Mouse (Mus musculus) liver (tissue): Measurements from ENCODE around the gene Ccdc159.

Experiments
- DNase-seq: peaks from one replicate; pipeline ENCODE4 v3.0.0-alpha.2; 2020; ENCODE audit warnings: mixed read lengths

Gene Ccdc159

DNA sequence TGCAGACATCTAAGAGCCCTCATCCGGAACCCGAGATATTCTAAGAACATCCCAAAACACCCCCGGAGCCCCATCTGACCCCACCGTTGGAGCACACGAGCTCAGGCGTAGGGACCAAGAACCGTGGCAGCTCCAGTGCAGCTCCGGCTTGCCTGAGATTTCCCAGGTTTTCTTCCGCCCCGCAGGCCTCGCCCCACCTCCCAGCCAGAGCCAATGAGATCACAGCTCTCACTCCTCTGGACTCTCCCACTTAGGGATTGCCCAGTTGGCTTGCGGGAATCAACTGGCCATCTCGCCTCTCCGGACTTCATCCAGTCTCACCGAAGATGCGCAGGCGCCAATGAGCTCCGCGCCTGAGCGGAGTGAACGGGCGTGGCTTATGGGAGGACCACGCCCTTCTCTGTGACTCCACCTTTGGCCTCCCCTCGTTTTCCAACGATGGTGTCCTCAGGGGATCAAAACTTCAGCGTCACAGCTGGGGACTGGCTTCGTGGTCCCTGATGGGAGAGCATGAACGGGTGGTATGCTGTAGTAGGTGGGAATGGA, at the start of gene Ccdc159, which contains the start of gene Tmem205:
Gene Ccdc159 (plus strand): TSS at position 264 of the 546 bp plus-strand sequence.
Gene Tmem205 (minus strand): TSS at position 349 of the 546 bp plus-strand sequence.
- DNase-seq = peak; percentile 87

DNA sequence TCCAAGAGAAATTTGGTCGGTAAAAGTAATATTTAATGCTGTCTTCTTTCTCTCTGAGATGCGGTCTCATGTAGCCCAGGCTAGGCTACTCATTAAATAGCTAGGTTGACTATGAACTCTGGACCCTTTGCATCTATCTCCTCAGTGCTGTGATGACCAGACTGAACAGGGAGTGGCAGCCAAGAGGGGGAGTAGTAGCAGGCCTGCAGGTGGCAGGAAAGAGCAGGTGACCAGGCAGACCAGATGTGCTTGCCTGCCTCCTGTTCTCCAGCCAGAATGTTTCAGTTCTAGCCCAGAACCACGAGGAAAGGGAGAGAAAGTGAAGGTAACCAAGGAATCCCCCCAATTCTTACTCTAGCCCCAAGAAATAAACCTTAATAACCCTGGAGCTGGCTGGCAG, 38.0 kb upstream of the Ccdc159 start:
- no peak for DNase-seq

DNA sequence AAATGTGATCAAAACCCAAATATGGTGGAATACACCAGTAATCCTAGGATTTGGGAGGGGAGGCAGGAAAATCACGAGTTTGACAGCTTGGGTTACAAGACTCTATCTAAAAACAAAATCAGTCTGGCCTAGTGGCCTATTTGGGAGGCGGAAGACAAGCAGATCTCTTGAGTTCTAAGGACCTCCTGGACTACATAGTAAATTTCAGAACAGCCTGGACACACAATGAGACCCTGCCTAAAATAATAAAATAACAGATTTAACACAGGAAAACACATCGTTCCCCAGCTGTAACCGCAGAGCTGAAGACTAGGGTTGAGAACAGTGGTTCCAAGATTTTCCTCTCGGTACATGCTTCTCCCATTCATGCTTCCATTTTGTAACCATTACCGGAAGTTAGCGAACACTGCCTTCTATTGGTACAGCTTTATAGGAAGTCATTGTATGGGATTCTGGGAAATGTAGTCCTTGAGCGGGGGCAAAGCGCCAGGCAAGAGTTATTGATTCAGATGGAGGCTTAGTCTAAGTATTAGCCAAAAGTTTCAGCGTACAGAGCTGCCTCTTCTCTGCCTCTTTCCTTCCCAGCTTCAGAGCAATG, 25.9 kb upstream of the Ccdc159 start:
- peak; percentile 20 for DNase-seq

DNA sequence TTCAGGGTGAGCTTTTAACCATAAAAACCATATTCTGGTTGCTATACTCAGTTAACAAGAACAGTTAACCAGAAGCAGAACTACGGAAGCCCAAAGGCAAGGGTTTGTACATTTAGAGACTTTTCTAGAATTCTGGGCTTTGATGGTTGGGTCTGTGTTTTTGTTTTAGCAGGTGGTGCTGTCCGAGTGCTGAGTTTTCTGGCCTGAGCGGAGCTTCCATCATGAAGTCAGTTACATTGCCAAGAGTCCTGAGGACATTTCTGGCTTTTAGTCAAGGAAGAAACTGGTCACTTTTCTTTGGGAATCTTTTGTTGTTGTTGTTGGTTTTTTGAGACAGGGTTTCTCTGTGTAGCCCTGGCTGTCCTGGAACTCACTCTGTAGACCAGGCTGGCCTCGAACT, 23.2 kb upstream of the Ccdc159 start:
- DNase-seq = no peak

DNA sequence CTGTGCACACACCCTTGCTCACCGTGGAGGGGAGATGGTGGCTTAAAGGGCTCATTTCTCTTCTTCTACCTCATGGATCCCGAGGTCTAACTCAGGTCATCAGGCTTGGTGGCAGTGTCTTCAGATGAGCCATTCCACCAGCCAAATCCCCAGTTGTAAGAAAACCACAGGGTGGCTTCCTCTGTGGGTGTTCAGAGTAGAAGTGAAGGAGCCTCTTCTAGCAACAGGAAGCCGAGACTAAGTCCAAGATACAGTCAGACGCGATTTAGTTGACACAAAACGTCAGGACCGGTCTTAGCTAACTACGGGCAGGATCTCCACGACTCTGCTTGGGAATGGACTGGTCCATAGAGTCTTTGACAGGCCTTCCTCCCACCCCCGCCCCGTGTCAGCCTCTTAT, 19.1 kb upstream of the Ccdc159 start:
- DNase-seq = no peak

DNA sequence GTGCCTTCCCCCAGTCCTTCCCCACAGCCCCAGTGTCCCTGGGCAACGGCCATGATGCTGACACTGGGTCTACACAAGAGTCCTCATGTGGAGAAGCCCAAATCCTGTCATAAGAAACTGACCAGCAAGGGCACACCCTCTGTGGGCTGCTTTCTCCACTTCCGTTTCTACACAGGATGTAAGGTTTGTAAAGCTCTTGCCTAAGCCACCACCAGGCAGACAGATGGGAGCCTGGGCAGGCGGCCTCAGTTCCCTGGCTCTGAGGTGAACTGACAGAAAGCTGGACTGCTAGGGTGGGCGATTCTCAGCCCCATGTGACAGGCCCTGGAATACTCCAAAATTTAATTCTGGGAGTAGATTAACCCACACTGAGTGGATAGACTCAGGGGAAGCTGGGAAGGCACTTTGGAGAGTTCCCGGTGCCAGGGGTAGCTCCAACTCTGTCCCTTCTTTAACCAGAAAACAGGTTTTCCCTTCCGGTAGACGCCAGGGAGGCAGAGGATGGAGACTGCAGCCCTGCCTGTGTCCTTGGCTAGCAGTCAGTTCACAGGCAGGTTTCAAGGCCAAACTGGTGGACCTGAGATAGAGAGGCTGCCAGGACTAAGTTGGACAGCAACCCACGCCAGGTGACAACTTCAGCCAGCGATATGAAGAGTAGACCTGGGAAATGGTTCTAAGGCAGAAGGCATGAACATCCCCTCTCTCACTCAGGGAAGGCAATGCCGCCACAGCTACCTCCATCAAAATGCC, 17.6 kb upstream of the Ccdc159 start:
- DNase-seq = peak; percentile 11

DNA sequence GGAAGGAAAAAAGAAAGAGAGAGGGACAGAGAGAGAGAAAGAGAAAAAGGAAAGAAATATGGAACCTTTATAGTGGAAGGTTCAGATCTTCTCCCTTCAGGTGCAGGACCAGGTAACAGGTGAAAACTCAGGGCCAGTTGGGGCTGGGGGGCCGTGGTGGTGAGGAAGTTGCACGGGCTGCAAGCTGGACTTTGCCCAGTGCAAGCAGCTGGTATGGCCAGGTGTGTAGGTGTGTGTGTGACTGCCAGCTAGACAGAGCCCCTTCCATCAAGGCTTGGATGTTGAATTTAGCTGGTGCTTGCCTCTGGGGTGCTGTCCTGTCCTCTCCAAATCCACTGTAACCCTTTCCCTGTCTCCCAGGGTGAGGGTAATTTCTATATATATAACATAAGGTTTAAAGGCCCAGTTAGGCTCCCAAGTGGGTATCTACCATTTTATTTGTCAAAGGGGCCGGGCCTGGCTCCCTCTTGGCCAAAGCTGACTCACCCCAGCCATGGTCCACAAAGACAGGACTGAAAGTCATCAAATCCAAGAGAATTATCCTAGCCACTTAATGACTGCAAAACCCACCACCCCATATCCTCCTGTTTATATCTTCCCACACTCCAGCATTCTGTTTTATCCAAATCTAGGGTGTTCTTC, 10.3 kb upstream of the Ccdc159 start:
- DNase-seq = no peak

DNA sequence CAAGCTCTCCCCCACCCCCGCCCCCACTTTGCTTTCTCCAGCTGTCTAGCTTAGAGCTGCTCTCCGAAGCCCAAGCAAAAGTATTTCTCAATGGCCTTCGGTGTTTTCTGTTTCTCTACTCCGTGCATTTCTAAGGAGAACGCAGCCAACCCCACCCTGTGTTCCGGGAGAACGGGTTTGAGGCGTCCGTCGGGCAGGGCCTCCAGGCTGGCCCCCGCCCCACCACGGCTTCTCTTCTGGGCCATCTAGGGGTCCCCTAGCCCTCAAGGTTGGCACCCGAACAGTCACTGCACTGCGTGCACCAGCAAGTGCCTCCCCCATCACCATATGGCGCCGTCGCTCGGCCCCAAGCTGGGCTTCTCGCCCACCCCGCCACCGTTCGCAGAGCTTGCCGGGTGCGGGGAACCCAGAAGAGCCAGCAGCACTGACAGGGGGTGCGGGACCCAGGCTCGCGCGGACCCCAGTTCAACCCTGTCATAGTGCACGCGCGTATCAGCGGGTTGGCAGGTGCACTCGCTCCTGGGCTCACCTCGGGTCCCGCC, 9.7 kb upstream of the Ccdc159 start:
- peak; percentile 8 for DNase-seq

DNA sequence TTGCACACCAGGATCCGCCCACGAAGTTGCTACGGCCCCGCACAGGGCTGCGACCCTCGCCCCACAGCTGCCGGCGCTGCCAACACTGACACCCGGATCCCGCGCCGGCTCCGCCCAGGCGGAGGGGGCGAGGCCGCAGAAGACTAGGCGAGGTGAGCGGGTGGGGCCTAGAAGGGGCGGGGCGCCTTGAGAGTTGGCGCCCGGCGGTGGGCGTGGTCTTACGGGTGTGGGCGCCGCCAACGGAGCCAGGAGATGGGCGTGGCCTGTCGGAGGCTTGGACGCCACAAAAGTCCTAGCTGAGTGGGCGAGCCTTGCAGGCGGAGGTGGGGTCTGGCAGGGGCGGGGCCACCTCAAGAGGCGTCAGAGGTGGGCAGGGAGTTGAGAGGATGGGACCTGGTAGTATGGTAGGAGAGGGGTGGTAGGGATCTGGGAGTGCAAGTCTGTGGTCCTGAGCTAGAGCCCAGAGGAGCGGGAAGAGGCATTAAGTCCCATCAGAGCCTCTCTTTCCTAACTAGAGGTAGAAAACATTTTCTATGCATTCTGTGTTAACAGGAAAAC, 9.2 kb upstream of the Ccdc159 start, which contains the start of gene Rab3d:
Gene Rab3d (minus strand): TSS at position 158 of the 558 bp plus-strand sequence.
- peak; percentile 99 for DNase-seq

DNA sequence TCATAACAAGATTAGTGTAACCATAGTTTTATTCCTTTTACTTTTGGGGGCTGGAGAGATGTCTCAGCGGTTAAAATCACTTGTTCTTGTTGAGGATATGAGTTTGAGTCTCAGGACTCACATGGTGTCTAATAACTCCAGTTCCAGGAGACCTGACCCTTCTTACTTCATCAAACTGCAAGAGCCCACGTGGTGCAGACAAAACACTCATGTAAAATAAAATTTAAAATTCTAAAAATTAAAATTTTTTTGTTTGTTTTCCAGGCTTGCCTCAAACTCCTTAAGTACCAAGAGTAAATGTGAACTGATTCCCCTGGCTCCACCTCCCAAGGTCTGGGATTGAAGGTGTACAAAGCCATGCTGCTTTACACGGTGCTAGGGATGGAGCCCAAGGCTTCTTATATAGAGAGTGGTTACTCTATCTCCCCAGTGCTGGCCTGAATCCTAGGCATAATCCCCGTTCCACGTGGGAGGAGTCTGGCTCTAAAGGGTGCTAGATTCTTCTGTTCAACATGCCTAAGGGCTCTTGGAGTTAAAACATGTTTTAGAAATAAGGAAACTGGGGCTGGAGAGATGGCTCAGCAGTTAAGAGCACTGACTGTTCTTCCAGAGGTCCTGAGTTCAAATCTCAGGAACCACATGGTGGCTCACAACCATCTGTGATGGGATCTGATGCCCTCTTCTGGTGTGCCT, 8.4 kb upstream of the Ccdc159 start:
- no peak for DNase-seq

DNA sequence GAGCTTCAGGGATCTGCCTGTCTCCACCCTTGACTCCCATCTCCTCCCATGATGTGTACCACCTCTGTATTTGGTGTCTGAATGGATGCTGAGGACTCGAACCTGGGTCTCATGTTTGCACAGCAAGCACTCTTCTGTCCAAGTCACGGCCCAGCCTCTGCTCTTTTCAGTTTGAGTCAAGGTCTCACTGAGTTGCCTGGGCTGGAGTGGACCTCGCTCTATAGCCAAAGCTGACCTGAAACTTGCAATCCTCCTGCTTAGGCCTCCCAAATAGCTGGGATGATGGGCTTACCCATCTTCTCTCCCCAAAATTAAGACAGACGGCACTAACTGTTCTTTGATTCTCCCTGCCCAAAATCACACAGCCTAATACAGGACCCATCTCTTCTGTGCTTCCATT, 4.2 kb upstream of the Ccdc159 start:
- no peak for DNase-seq

DNA sequence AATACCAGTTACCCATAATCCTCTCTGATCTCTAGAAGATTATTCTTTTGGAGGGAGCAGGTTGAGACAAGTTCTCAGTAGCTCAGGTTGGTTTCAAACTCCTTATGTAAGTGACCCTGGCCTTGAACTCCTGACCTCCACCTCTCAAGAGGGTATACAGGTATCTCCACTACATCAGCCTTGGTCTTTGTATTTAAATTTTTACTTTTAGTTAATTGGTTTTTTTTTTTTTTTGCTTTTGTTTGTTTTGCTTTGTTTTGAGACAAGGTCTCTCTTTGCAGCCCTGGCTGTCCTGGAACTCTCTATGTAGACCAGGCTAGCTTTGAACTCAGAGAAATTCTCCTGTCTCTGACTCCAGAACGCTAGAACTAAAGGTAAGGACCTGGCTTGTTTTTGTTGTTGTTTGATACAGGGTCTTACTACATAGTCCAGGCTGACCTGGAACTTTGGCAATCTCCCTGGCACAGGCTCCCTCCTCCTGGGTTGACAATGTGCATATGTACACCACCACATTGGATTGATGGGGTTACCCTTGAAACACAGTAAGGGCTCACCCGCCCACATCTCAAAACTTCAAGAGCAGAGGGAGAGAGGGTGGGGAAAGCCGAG, 3.7 kb upstream of the Ccdc159 start:
- no peak for DNase-seq

DNA sequence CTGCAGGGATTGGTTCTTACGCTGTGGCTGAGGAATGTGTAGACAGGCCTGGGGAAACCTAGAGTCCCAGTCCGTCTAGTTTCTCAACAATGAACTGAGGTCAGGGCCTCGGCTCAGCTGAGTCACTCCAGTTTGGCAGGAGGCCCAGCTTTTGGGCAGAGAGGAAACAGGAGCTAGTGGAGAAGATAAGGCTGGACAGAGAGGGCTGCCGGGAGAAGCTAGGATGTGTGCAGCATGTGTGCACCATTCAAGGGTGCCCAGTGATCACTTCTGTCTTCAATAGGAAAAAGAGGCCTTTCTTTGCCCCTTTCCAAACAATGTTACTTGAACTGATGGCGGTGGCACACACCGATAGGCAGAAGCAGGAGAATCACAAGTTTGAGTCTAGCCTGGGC, 3.2 kb upstream of the Ccdc159 start:
- peak; percentile 78 for DNase-seq

DNA sequence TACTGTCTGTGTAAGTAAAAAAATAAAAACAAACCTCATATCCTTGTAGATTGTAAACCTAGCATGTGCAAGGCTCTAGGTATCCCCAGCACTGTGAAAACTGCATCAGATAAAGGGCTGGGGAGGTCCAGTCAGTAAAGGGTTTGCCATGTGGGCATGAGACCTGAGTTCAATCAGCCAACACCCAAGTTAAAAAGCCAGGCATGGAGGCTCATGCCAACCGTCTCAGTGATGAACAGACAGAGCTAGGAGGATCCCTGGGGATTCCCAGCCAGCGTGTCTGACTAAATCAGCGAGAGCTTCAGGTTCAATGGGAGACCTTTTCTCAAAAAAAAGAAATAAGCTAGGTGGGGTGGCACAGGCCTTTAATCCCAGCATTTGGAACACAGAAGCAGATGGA, 2.2 kb upstream of the Ccdc159 start:
- DNase-seq = no peak

DNA sequence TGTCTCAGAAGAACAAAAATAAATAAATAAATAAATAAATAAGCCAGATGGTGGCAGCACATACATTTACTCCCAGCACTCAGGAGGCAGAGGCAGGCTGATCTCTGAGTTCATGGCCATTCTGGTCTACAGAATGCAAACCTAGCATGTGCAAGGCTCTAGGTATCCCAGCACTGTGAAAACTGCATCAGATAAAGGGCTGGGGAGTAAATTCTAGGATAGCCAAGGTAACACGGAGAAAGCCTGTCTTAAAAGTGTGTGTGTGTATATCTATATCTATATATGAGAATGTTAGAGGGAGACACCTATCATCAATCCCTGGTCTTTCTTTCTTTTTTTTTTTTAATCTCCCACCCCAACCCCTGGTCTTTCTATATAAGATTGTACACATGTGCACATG, 1.8 kb upstream of the Ccdc159 start:
- DNase-seq = no peak

DNA sequence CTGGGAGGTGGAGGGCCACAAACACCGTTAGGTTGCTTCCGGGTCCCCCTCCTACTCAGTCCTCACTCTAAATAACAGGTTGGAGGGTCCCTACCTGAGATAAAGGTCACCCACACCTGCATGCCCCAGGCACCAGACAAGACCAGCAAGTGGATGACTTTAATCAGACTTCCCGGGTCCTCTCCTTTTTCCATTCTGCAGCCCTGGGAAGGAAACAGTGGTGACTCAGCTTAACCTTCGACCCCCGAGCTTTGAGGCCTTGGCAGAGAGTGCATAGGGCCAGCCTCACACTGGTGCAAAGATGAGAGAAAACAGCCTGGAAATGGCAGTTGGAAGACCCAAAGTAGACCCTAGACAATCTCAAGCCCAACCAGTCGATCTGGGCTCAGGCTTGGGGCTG, 1.1 kb upstream of the Ccdc159 start:
- DNase-seq = no peak

DNA sequence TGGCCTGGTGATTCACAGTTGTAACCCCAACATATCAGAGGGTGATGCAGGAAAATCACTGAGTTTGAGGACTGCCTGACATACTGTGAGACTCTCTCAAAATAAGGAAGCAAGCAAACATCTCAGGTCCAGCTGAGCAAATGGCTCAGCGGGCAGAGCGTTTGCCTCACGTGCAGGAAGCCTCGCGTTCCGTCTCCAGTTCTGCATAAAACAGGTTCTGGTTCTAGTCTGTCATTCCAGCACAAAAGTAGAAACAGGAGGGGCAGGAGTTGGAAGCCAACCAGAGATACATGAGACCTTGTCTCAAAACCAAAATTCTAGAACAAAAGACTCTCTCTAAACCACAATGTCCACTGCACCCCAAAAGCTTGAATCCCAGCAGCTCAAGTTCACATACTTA, 487 bp upstream of the Ccdc159 start:
- DNase-seq = no peak

DNA sequence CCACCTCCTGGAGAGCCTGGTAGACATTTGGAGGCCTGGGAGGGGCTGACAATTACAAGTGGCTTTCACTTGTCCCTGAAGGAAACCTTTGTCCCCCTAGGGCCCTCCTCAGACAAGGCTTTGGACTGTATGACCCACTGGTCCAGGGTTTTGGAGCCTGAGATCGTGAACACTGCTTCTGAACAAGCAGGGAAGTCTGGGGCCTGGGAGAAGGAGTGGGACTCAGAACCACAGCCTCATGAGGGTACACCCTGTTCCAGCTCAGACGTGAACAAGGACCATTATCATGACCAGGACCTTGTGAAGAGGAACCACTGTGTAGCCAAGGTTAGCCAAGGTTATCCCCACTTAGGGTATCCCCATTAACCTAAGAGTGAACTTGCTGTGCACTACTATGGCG, 1.9 kb downstream of the Ccdc159 start:
- no peak for DNase-seq

DNA sequence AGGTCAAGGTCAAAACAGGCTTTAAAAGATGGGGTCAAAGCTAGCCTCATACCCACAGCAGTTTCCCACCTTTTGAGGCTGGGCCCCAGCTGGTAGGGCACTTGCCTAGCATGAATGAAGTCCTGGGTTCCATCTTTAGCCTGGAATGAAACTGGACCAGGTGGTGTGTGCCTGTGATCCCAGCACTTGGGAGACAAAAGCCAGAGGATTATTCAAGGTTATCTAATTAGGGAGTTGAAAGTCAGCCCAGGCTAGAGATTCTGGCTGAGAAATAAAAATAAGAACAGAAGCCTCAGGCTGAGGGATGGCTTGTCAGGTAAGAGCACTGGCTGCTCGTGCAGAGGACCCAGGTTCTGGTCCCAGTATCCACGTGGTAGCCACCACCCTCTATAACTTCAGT, 4.7 kb downstream of the Ccdc159 start:
- DNase-seq = no peak

DNA sequence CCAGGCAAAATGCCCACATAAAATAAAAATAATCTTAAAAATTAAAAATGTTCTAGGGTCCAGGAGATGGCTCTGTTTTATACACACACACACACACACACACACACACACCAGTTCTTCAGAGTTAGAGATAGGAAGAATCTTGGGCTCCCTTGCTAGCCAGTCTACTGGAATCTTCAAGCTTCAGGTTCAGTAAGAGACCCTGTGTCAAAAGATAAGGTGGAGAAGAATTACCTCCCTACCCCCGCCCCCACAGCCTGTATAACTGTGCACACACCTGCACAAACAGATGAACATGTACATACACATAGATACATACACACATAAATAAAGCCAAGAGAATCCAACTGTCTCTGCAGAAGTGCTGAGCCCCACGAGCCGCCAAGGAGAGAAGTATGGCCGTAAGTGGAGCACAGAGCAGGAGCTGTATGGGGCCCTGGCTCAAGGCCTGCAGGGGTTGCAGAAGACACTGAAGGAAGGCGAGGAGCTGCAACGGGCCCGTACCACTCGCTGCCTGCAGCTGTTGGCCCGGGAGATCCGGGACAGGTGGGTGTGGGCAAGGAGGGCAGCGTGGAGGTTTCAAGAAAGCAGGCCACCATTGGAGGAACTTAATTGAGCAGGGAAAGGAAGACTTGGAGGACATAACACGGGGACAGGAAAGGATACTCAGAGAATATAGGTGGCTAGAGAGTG, 5.3 kb downstream of the Ccdc159 start:
- no peak for DNase-seq

DNA sequence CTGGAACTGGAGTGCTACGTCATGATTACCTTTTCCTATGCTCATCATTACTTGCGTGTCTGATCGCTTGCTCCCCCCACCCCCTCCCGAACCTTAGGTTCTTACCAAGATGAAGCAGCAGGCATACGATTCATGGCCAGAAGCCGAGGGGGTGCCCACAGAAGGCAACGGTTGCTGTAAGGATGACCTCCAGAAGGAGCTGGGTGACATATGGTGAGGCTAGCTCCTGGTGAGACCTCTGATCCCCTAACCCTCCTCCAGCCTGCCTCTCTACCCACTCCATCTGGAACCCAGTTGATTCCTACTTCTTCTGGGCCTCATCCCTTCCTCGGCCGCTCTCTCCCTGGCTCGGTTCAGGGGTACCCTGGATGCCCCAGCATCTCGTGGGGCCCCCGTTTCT, 6.8 kb downstream of the Ccdc159 start:
- no peak for DNase-seq
